Mouse (Mus musculus) heart, postnatal 0 days (tissue): ENCODE results near the gene Tmem184a. TPM values are rescaled to one million over a fixed set of nuclear protein-coding genes. Genes with fewer than 3 reads are reported as not detected.
A peak's percentile ranks its signal among the peaks of the same experiment; 100 is the strongest.

ENCODE experiments used
- ATAC-seq: fragments of 200-750 bp; cut with Nextera tagmentation; 2 replicates; pipeline ENCODE4 v1.8.0; 2017; ENCODE audit warnings: low read depth, moderate number of reproducible peaks, moderate library complexity; ENCODE audit not compliant: insufficient read depth
- DNase-seq: peaks from one replicate; pipeline ENCODE4 v3.0.0-alpha.2; 2016; ENCODE audit warnings: low spot score
- H3K27ac ChIP-seq: fragments of 300-500 bp; sonication (generic); 2 replicates; pipeline ENCODE4 v1.5.1; 2014; ENCODE audit warnings: low read depth, mild to moderate bottlenecking
- H3K27me3 ChIP-seq: fragments of 300-500 bp; sonication (generic); 2 replicates; pipeline ENCODE4 v1.6.1; 2014; ENCODE audit warnings: low read length, mixed read lengths; ENCODE audit not compliant: control insufficient read depth, insufficient read depth
- H3K36me3 ChIP-seq: fragments of 300-500 bp; sonication (generic); replicated peaks from 2 replicates; pipeline ENCODE4 v1.6.1; 2014; ENCODE audit warnings: low read length, mixed read lengths; ENCODE audit not compliant: control insufficient read depth, insufficient read depth
- H3K4me1 ChIP-seq: fragments of 300-500 bp; sonication (generic); 2 replicates; pipeline ENCODE4 v1.6.1; 2014; ENCODE audit warnings: antibody characterized with exemption; ENCODE audit not compliant: control insufficient read depth, insufficient read depth
- H3K4me2 ChIP-seq: fragments of 300-500 bp; sonication (generic); 2 replicates; pipeline ENCODE4 v1.6.1; 2014; ENCODE audit warnings: low read depth, mild to moderate bottlenecking, low read length, moderate library complexity
- H3K4me3 ChIP-seq: fragments of 300-500 bp; sonication (generic); 2 replicates; pipeline ENCODE4 v1.5.1; 2014; ENCODE audit warnings: low read depth, low read length
- H3K9ac ChIP-seq: fragments of 300-500 bp; sonication (generic); replicated peaks from 2 replicates; pipeline ENCODE4 v1.6.1; 2014; ENCODE audit warnings: low read depth, low read length, mixed read lengths
- H3K9me3 ChIP-seq: fragments of 300-500 bp; sonication (generic); replicated peaks from 2 replicates; pipeline ENCODE4 v1.6.1; 2016; ENCODE audit warnings: low read length; ENCODE audit not compliant: control insufficient read depth
- CTCF ChIP-seq: IDR thresholded peaks from 2 replicates; pipeline ENCODE4 v1.5.1; 2016; ENCODE audit warnings: antibody characterized with exemption, control low read depth, low read depth
- EP300 ChIP-seq: IDR thresholded peaks from 2 replicates; pipeline ENCODE4 v1.6.1; 2016; ENCODE audit warnings: antibody characterized with exemption, low read depth
- WGBS: fragments of 180-500 bp; shearing (Covaris S2); extraction: QIAGEN DNeasy Blood & Tissue Kit; methylation state at CpG from one replicate; pipeline ENCODE4 v1.1.7; 2014; 5-methylcytosine and 5-hydroxymethylcytosine counted together
- polyA plus RNA-seq: library from polyadenylated mRNA; unstranded; fragments of >200 nt; fragmentation: Nextera tagmentation; extraction: Ambion mirVana; gene quantifications from 2 replicates; pipeline ENCODE4 v1.2.1, GENCODE M21; 2015
- total RNA-seq: library from RNA; depleted of rRNA; stranded (reverse); fragments of >200 nt; gene quantifications from 2 replicates; pipeline ENCODE4 v1.2.3, GENCODE M21; 2014; ENCODE audit warnings: low replicate concordance

Gene Tmem184a
- total and polyA plus RNA-seq, 2 experiments from 2014 or later = 0.10 to 0.31 TPM

DNA sequence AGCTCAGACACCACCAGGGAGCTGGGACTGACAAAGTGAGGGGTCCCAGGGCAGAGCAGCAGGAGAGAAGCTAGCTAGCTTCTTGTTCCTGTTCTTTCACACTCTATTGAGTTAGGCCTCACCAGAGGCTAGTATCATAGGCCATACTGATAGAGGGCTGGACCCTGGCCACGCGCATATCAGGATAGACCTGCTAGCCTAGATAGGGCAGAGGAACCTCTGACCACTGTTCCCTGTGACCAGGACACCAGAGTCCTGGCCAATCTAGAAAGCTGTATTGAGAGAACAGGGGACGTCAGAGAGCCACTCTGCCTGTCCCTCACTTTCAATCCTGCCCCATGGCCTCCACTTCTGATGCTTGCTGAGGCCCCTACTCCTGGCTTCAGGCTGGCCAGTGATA lies 1.7 kb downstream of the Tmem184a start:
- no peak for DNase-seq
- 0 out of 2 replicates have a peak, but pooled peaks cover 9% of the 10 kb centered on the region for H3K36me3 ChIP-seq
- TF ChIP-seq EP300 (no peak), CTCF (no peak)
- no peak overlapping the region for H3K4me3 ChIP-seq
- no peak overlapping the region for H3K27ac ChIP-seq
- ATAC-seq = no peak
- H3K27me3 ChIP-seq = peaks cover 8% of the 10 kb centered on the region; the same call in 1 of the 2 replicates
- H3K9ac ChIP-seq = no peak overlapping the region
- H3K4me1 ChIP-seq = peaks cover 6% of the 10 kb centered on the region
- no peak overlapping the region for H3K4me2 ChIP-seq
- 69% methylated on average over 3 of the region's 3 CpGs for WGBS
- H3K9me3 ChIP-seq = no peaks in the 10 kb centered on the region

DNA sequence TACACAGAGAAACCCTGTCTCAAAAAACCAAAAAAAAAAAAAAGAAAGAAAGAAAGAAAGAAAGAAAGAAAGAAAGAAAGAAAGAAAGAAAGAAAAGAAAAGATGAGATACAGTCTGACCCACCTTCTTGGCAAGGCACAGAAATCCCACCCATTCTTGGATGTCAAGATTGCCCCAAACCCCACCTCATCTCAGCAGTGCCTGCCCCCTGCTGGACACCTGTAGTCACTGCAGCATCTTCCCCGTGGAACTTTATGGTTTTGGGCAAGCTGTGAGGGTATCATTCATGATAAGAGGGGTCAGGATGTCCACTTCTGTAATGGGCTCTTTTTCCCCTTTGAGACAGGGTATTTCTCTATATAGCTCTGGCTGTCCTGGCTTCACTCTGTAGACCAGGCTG lies 2.4 kb downstream of the Tmem184a start:
- Histone ChIP-seq H3K27ac (no peak overlapping the region), H3K4me2 (no peak overlapping the region), H3K9ac (no peak overlapping the region), H3K4me1 (peaks cover 6% of the 10 kb centered on the region), H3K9me3 (no peaks in the 10 kb centered on the region), H3K27me3 (peaks cover 8% of the 10 kb centered on the region; the same call in 1 of the 2 replicates), H3K36me3 (0 out of 2 replicates have a peak, but pooled peaks cover 1% of the 10 kb centered on the region), H3K4me3 (no peak overlapping the region)
- TF ChIP-seq EP300 = no peak
- peak; percentile 73 for TF ChIP-seq CTCF
- ATAC-seq (no peak), DNase-seq (no peak)
- 0% methylated on average over 1 of the region's 1 CpGs for WGBS

DNA sequence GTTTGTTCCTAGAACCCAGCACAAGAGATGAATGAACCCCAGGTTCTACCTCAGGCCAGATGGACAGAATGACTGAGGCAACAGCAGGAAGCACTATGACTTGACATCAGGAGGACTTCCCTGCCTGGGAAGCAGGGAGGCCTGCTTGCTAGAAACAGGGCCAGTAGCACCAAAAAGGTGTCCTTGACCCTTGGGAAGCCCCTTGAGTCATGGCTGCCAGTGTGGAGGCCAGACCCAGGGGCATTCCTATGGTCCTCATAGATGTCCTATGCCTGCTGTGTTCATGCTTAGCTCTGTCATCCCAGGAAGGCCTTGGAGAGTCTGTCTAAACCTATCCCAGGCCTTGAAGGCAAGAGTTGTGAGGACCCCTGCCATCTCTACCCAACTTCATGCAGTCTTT lies 3.3 kb downstream of the Tmem184a start:
- DNase-seq (no peak), ATAC-seq (no peak)
- Histone ChIP-seq H3K4me2 (no peak overlapping the region), H3K27ac (no peak overlapping the region), H3K9me3 (no peaks in the 10 kb centered on the region), H3K27me3 (peaks cover 8% of the 10 kb centered on the region; the same call in 1 of the 2 replicates), H3K4me3 (no peak overlapping the region), H3K9ac (no peak overlapping the region), H3K36me3 (no peaks in the 10 kb centered on the region), H3K4me1 (peaks cover 6% of the 10 kb centered on the region)
- TF ChIP-seq CTCF (no peak), EP300 (no peak)

GRCm38 (mm10) chr5:139815964-139816363 lies 3.8 kb downstream of the Tmem184a start:
- no peaks in the 10 kb centered on the region for H3K9me3 ChIP-seq
- H3K9ac ChIP-seq = no peak overlapping the region; the same call in 1 of the 2 replicates
- no peak overlapping the region for H3K4me3 ChIP-seq
- TF ChIP-seq CTCF = no peak
- no peak for TF ChIP-seq EP300
- no peak for ATAC-seq
- DNase-seq = no peak
- H3K27me3 ChIP-seq = peaks cover 8% of the 10 kb centered on the region; the same call in 1 of the 2 replicates
- H3K4me1 ChIP-seq = peaks cover 6% of the 10 kb centered on the region
- no peaks in the 10 kb centered on the region for H3K36me3 ChIP-seq
- H3K27ac ChIP-seq = no peak overlapping the region
- 34% methylated on average over 6 of the region's 6 CpGs for WGBS
- H3K4me2 ChIP-seq = no peak overlapping the region

- TF ChIP-seq CTCF = no peak
- TF ChIP-seq EP300 = no peak
- no peak for ATAC-seq
- Histone ChIP-seq H3K9me3 (no peaks in the 10 kb centered on the region), H3K4me3 (no peak overlapping the region), H3K36me3 (no peaks in the 10 kb centered on the region), H3K27me3 (peaks cover 8% of the 10 kb centered on the region; the same call in 1 of the 2 replicates), H3K4me2 (no peak overlapping the region), H3K4me1 (peaks cover 6% of the 10 kb centered on the region), H3K27ac (no peak overlapping the region), H3K9ac (no peak overlapping the region)
- WGBS = 23% methylated on average over 13 of the region's 13 CpGs
- no peak for DNase-seq
Observed at GRCm38 (mm10) chr5:139813963-139814381, 5.7 kb downstream of the Tmem184a start.

GRCm38 (mm10) chr5:139813126-139813490 lies 6.6 kb downstream of the Tmem184a start:
- 37% methylated on average over 10 of the region's 10 CpGs for WGBS
- no peaks in the 10 kb centered on the region for H3K9me3 ChIP-seq
- no peak overlapping the region for H3K4me2 ChIP-seq
- no peak overlapping the region for H3K4me3 ChIP-seq
- DNase-seq (no peak), ATAC-seq (no peak)
- H3K4me1 ChIP-seq = peaks cover 6% of the 10 kb centered on the region
- peaks cover 8% of the 10 kb centered on the region; the same call in 1 of the 2 replicates for H3K27me3 ChIP-seq
- H3K36me3 ChIP-seq = no peaks in the 10 kb centered on the region
- no peak for TF ChIP-seq CTCF
- TF ChIP-seq EP300 = no peak
- H3K27ac ChIP-seq = no peak overlapping the region
- H3K9ac ChIP-seq = no peak overlapping the region
